Mouse (Mus musculus): ENCODE data around the gene Pim1. TPM values are rescaled to one million over a fixed set of nuclear protein-coding genes. Genes with fewer than 3 reads are reported as not detected.

The Pim1 gene
- polyA plus RNA-seq, 1 experiment from 2014 or later, result 17.4 TPM

DNA sequence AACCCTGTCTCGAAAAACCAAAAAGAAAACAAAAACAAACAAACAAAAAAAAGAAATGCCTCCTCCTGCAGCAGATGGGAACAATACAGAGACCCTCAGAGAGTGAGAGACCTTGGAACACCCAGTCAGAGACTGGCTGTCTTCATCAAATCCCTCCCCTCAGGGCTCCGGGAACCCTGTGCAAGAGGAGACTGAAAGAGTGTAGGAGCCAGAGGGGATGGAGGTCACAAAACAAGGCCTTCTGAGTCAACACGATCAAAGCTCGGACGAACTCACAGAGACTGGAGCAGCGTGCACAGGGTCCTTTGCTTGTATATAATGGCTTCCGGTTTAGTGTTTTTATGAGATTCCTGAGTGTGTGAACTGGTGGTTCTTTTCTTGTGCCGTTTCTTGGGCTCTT lies 49.9 kb downstream of the Pim1 start:
- no peak overlapping the region for H3K27ac ChIP-seq
- no peak for ATAC-seq (ENCODE audit: insufficient number of reproducible peaks, insufficient read depth, low FRiP score, low TSS enrichment, low read depth)

DNA sequence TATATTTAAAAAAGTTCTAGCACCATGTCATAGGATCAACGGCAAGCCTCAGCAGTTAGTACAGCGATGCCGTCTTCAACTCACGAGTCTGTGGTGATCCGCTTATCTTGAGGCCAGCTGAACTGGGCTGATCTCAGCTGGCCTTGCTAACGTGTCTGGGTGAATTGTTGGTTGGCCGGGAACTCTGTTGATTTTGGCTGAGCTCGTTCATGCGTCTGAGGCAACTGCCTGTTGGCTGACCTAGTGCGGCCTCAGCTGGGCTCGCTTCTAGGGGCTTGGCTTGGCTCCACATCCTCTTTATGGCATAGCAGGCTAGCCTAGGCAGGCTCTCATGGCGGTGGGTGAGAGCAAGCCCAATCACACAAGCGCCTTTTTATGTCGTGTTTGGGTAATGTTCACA lies 50.9 kb downstream of the Pim1 start:
- H3K4me1 ChIP-seq, result no peaks in the 10 kb centered on the region
- WGBS, result 79% methylated on average over 14 of the region's 14 CpGs
- no peak overlapping the region for H3K27ac ChIP-seq
- H3K36me3 ChIP-seq, result no peaks in the 10 kb centered on the region
- no peak overlapping the region for H3K4me2 ChIP-seq
- no peak overlapping the region for H3K4me3 ChIP-seq
- no peak for ATAC-seq (ENCODE audit: insufficient number of reproducible peaks, insufficient read depth, low FRiP score, low TSS enrichment, low read depth)
- H3K27me3 ChIP-seq, result no peaks in the 10 kb centered on the region
- H3K9me3 ChIP-seq, result no peaks in the 10 kb centered on the region
- no peak overlapping the region for H3K9ac ChIP-seq

More for the DNA sequence above, 49.9 kb downstream of the Pim1 start:
- Histone ChIP-seq H3K4me2 (no peak overlapping the region), H3K36me3 (no peaks in the 10 kb centered on the region), H3K4me3 (no peak overlapping the region), H3K9ac (no peak overlapping the region), H3K9me3 (no peaks in the 10 kb centered on the region), H3K4me1 (no peaks in the 10 kb centered on the region), H3K27me3 (no peaks in the 10 kb centered on the region)
- WGBS, result 83% methylated on average over 8 of the region's 8 CpGs

DNA sequence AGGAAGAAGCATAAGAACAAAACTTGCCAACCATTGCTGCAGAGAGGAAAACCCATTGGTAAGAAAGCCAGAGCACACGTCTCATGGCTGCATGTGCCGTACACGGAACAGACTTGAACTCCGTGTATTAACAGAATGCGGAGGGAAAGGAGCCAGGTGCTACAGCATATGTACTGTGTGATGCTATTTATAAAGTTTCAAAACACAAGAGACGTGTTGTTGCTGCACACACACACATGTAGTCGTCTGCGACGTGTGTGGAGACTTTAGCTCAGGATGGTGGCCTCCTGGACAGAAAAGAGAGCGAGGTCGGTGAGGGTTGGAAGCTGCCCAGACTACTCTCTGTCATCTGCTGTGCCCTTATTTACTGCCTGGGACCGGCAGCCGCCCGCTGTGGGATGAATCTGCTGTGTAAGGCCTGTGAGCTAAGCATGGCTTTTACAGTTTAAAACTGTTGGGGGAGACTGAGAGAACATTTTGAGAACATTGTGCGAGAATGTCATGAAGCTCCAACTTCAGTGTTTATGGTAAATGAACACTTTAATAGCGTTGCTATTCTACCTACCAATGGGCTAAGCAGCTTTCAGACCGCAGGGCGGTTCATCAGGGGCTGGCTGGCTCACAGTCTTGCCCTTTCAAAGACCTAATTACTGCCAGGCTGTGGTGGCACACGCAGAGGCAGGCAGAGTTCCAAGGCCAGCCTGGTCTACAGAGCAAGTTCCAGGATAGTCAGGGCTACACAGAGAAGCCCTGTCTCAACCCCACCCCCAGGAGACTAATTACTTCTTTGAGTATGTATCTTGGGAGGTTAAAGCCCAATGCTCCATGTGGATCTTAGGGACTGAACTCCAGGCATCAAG lies 52.5 kb downstream of the Pim1 start:
- no peak for ATAC-seq (ENCODE audit: insufficient number of reproducible peaks, insufficient read depth, low FRiP score, low TSS enrichment, low read depth)
- Histone ChIP-seq H3K9me3 (no peaks in the 10 kb centered on the region), H3K4me3 (no peak overlapping the region), H3K36me3 (no peaks in the 10 kb centered on the region), H3K27ac (no peak overlapping the region), H3K9ac (no peak overlapping the region), H3K4me2 (no peak overlapping the region), H3K4me1 (no peaks in the 10 kb centered on the region), H3K27me3 (no peaks in the 10 kb centered on the region)
- 86% methylated on average over 19 of the region's 19 CpGs for WGBS

DNA sequence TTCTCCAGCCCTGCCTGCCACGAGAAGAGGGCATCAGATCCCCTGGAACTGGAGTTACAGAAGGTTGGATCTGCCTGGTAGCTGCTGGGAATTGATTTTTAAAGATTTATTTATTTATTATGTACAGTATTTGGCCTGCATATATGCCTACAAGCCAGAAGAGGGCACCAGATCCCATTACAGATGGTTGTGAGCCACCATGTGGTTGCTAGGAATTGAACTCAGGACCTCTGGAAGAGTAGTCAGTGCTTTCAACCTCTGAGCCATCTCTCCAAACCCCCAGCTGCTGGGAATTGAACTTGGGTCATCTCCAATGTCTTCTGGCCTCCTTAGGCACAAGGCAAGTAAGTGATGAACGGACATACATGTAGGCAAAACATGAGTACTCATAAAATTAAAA lies 53.5 kb downstream of the Pim1 start:
- Histone ChIP-seq H3K36me3 (no peaks in the 10 kb centered on the region), H3K9me3 (no peaks in the 10 kb centered on the region), H3K9ac (no peak overlapping the region), H3K27ac (no peak overlapping the region), H3K27me3 (no peaks in the 10 kb centered on the region), H3K4me3 (no peak overlapping the region), H3K4me1 (0 out of 2 replicates have a peak, but pooled peaks cover under 1% of the 10 kb centered on the region), H3K4me2 (no peak overlapping the region)
- ATAC-seq (ENCODE audit: insufficient number of reproducible peaks, insufficient read depth, low FRiP score, low TSS enrichment, low read depth), result no peak
- 73% methylated on average over 2 of the region's 2 CpGs for WGBS

DNA sequence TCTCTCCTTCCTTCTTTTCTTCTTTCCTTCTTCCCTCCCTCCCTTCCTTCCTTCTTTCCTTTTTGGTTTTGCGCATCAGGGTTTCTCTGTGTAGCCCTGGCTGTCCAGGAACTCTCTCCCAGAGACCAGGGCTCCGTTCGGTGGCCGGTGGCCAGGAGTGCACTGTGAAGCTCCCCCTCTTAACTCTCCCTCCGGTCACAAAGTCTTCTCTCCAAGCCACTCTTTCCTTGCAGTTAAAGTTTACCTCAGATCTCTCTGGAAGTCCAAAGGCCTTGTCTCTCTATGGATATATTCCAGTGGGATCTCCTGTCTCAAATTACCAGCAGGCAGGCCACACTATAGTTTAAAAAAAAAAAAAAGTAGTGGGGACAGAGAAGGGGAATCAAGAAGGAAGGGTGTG lies 54.7 kb downstream of the Pim1 start:
- H3K4me2 ChIP-seq, result no peak overlapping the region
- no peak overlapping the region for H3K27ac ChIP-seq
- WGBS, result 89% methylated on average over 5 of the region's 5 CpGs
- no peak overlapping the region for H3K4me3 ChIP-seq
- H3K36me3 ChIP-seq, result no peaks in the 10 kb centered on the region
- no peak overlapping the region for H3K9ac ChIP-seq
- H3K4me1 ChIP-seq, result peaks cover 6% of the 10 kb centered on the region
- no peaks in the 10 kb centered on the region for H3K9me3 ChIP-seq
- no peaks in the 10 kb centered on the region for H3K27me3 ChIP-seq
- ATAC-seq (ENCODE audit: insufficient number of reproducible peaks, insufficient read depth, low FRiP score, low TSS enrichment, low read depth), result no peak

Other genes starting within 250 kb of the Pim1 start
- 149 and 162 TPM in 2 replicates for gene Ppil1, start 226.6 kb upstream of the Pim1 start, polyA plus RNA-seq (2015; fragmentation: Nextera tagmentation; extraction: Ambion mirVana)
- gene BC004004, start 222.0 kb upstream of the Pim1 start, polyA plus RNA-seq (2015; fragmentation: Nextera tagmentation; extraction: Ambion mirVana), result 66.7 and 71.3 TPM in 2 replicates
- gene Pi16, start 173.1 kb upstream of the Pim1 start, polyA plus RNA-seq (2015; fragmentation: Nextera tagmentation; extraction: Ambion mirVana), result 0.23 and 0.27 TPM in 2 replicates
- 284 and 299 TPM in 2 replicates for gene Mtch1, start 142.8 kb upstream of the Pim1 start, polyA plus RNA-seq (2015; fragmentation: Nextera tagmentation; extraction: Ambion mirVana)
- gene Fgd2, start 129.8 kb upstream of the Pim1 start, polyA plus RNA-seq (2015; fragmentation: Nextera tagmentation; extraction: Ambion mirVana), result 11.5 and 12.9 TPM in 2 replicates
- not detected in 2 replicates for gene Gm17657, start 58.9 kb downstream of the Pim1 start, polyA plus RNA-seq (2015; fragmentation: Nextera tagmentation; extraction: Ambion mirVana)
- gene Tbc1d22b, start 59.0 kb downstream of the Pim1 start, polyA plus RNA-seq (2015; fragmentation: Nextera tagmentation; extraction: Ambion mirVana), result 14.8 and 16.4 TPM in 2 replicates
- 1.8 and 2.3 TPM in 2 replicates for gene Tmem217, start 61.6 kb downstream of the Pim1 start, polyA plus RNA-seq (2015; fragmentation: Nextera tagmentation; extraction: Ambion mirVana)
- gene Rnf8, start 124.0 kb downstream of the Pim1 start, polyA plus RNA-seq (2015; fragmentation: Nextera tagmentation; extraction: Ambion mirVana), result 94.6 and 107 TPM in 2 replicates
- gene Gm28043, start 124.1 kb downstream of the Pim1 start, polyA plus RNA-seq (2015; fragmentation: Nextera tagmentation; extraction: Ambion mirVana), result 3.0 and 3.6 TPM in 2 replicates
- gene Cmtr1, start 169.8 kb downstream of the Pim1 start, polyA plus RNA-seq (2015; fragmentation: Nextera tagmentation; extraction: Ambion mirVana), result 126 and 133 TPM in 2 replicates
- 14.5 and 15.8 TPM in 2 replicates for gene Ccdc167, start 226.3 kb downstream of the Pim1 start, polyA plus RNA-seq (2015; fragmentation: Nextera tagmentation; extraction: Ambion mirVana)